ENCODE assay signal across 11 mouse cellular contexts in genomic region chr7:27613751-27614499, GRCm38 (mm10). TPM values are rescaled to one million over a fixed set of nuclear protein-coding genes. Genes with fewer than 3 reads are reported as not detected.
DNase-seq lines count a peak whose midpoint lies in the region; ATAC-seq lines count a peak whose summit lies in the region.
"Had no signal": no experiment of that assay in that cellular context is flagged by ENCODE, and none has a peak within 500 bp of the region (broad histone marks: within the 10 kb centered on the region; RNA-seq: fewer than 3 reads in every experiment).

No protein-coding gene starts in this region.

- H3K36me3 ChIP-seq in forebrain, embryonic 13.5 days (ENCODE audit: poor library complexity, severe bottlenecking): peaks cover 55% of the 10 kb centered on the region
- peaks cover 50% of the 10 kb centered on the region for H3K36me3 ChIP-seq in neural tube, embryonic 15.5 days
- peaks cover 46% of the 10 kb centered on the region for H3K36me3 ChIP-seq in heart, embryonic 12.5 days

- WGBS in forebrain, embryonic 13.5 days: 31% methylated on average over 8 of the region's 8 CpGs
- WGBS in neural tube, embryonic 15.5 days: 39% methylated on average over 8 of the region's 8 CpGs
- 81% methylated on average over 8 of the region's 8 CpGs for WGBS in heart, embryonic 12.5 days

- H3K9me3 ChIP-seq in forebrain, embryonic 13.5 days (replicated peaks): no peaks in the 10 kb centered on the region
- no peaks in the 10 kb centered on the region for H3K9me3 ChIP-seq in neural tube, embryonic 15.5 days (replicated peaks)
- H3K9me3 ChIP-seq in heart, embryonic 12.5 days (replicated peaks): no peaks in the 10 kb centered on the region
- H3K9me3 ChIP-seq: megakaryocyte, embryonic 14.5 days had no signal

- ATAC-seq in forebrain, embryonic 13.5 days: peak; percentile 86
- peak; percentile 59; the same call in 1 of the 2 replicates for ATAC-seq in neural tube, embryonic 15.5 days (ENCODE audit: low FRiP score)
- no peak for ATAC-seq in heart, embryonic 12.5 days (ENCODE audit: insufficient number of reproducible peaks, low FRiP score)

- DNase-seq in right cerebral cortex, adult 18-20 months: peak; percentile 56
- no peak for DNase-seq in right cerebral cortex, postnatal 36 days (ENCODE audit: low spot score in 2 of 2)
- peak; percentile 76 for DNase-seq in layer of hippocampus, adult 9-11 months
- DNase-seq in thymus, adult 18-20 months: no peak
- no peak for DNase-seq in heart, adult 9 months (ENCODE audit: low spot score in 2 of 2)

- peak overlapping the region; percentile 30; the same call in 1 of the 2 replicates for H3K9ac ChIP-seq in forebrain, embryonic 13.5 days
- no peak overlapping the region for H3K9ac ChIP-seq in neural tube, embryonic 15.5 days (replicated peaks)
- H3K9ac ChIP-seq in heart, embryonic 12.5 days: no peak overlapping the region

- H3K4me2 ChIP-seq in forebrain, embryonic 13.5 days: peak overlapping the region; percentile 29
- H3K4me2 ChIP-seq in neural tube, embryonic 15.5 days: no peak overlapping the region
- no peak overlapping the region for H3K4me2 ChIP-seq in heart, embryonic 12.5 days

- 0 out of 2 replicates have a peak overlapping the region, but pooled peaks have one; percentile 1 for H3K4me3 ChIP-seq in forebrain, embryonic 13.5 days
- H3K4me3 ChIP-seq in neural tube, embryonic 15.5 days (replicated peaks): no peak overlapping the region
- no peak overlapping the region for H3K4me3 ChIP-seq in heart, embryonic 12.5 days
- H3K4me3 ChIP-seq: megakaryocyte, embryonic 14.5 days had no signal

- H3K27ac ChIP-seq in forebrain, embryonic 13.5 days: peak overlapping the region; percentile 92
- peak overlapping the region; percentile 67 for H3K27ac ChIP-seq in neural tube, embryonic 15.5 days (replicated peaks)
- H3K27ac ChIP-seq in heart, embryonic 12.5 days (ENCODE audit: poor library complexity, severe bottlenecking): no peak overlapping the region

- no peaks in the 10 kb centered on the region for H3K27me3 ChIP-seq in forebrain, embryonic 13.5 days
- H3K27me3 ChIP-seq in neural tube, embryonic 15.5 days (replicated peaks): no peaks in the 10 kb centered on the region
- no peaks in the 10 kb centered on the region for H3K27me3 ChIP-seq in heart, embryonic 12.5 days (replicated peaks)
- H3K27me3 ChIP-seq: CH12.LX; megakaryocyte, embryonic 14.5 days had no signal

- H3K4me1 ChIP-seq in forebrain, embryonic 13.5 days: peaks cover 30% of the 10 kb centered on the region
- peaks cover 18% of the 10 kb centered on the region for H3K4me1 ChIP-seq in neural tube, embryonic 15.5 days
- peaks cover 22% of the 10 kb centered on the region for H3K4me1 ChIP-seq in heart, embryonic 12.5 days (replicated peaks)

RNA-seq across cellular contexts. Expression of gene Akt2, which starts 22.6 kb away (rescaled TPM):
- 75.2 and 82.2 TPM in 2 replicates for polyA plus RNA-seq in forebrain, embryonic 13.5 days (2015; fragmentation: Nextera tagmentation; extraction: Ambion mirVana)
- 52.0 and 59.7 TPM in 2 replicates for polyA plus RNA-seq in neural tube, embryonic 15.5 days (2015; fragmentation: Nextera tagmentation; extraction: Ambion mirVana)
- polyA plus RNA-seq in heart, embryonic 12.5 days (2016; fragmentation: Nextera tagmentation; extraction: Ambion mirVana): 85.0 and 89.4 TPM in 2 replicates

RNA-seq across cellular contexts. Expression of gene Ttc9b, which starts 39.8 kb away (rescaled TPM):
- 37.3 and 42.7 TPM in 2 replicates for polyA plus RNA-seq in forebrain, embryonic 13.5 days (2015; fragmentation: Nextera tagmentation; extraction: Ambion mirVana)
- polyA plus RNA-seq in neural tube, embryonic 15.5 days (2015; fragmentation: Nextera tagmentation; extraction: Ambion mirVana): 78.0 and 99.5 TPM in 2 replicates
- polyA plus RNA-seq in heart, embryonic 12.5 days (2016; fragmentation: Nextera tagmentation; extraction: Ambion mirVana): 0.09 TPM in 1 of 2 replicates, not detected in the other
- polyA plus RNA-seq: liver, adult 2 months had no signal

Comparison
In these comparisons a context has a peak if more than half of its experiments do, and no peak if none do; other contexts are left out.
1. DNase-seq: peak in right cerebral cortex, adult 18-20 months (single experiment) and layer of hippocampus, adult 9-11 months (single experiment); none in right cerebral cortex, postnatal 36 days (0 of 2), thymus, adult 18-20 months (0 of 2) and heart, adult 9 months (0 of 2).
2. RNA of gene Ttc9b, which starts 39.8 kb away (polyA plus RNA-seq): 78.0 to 99.5 TPM in neural tube, embryonic 15.5 days and 37.3 to 42.7 TPM in forebrain, embryonic 13.5 days; 0.09 TPM in heart, embryonic 12.5 days; every median in the first group is over 10 times any median in the second.